Mouse (Mus musculus): ENCODE results near the gene Slc29a1.

Gene Slc29a1

DNA sequence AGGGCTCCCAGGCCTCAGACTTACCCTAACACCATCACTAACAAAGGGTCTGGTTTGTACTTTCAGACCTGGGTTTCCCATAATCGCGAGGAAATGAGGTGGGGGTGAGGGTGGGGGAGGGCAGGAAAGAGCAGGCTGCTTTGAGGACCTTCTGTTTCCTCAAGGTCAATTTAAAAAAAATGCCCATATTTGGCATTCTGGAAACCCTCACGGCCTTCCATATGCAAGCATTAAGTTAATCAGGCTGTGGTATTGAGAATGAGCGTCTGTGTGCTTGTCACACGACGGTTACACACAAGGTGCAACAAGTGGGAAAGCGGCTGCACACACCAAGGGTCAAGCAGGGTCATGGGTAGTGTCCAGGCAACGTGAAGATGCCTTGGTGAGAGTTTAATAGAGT is 12.6 kb upstream of the Slc29a1 start:
- in situ Hi-C loops (cut with MboI, MseI): no loop called here

DNA sequence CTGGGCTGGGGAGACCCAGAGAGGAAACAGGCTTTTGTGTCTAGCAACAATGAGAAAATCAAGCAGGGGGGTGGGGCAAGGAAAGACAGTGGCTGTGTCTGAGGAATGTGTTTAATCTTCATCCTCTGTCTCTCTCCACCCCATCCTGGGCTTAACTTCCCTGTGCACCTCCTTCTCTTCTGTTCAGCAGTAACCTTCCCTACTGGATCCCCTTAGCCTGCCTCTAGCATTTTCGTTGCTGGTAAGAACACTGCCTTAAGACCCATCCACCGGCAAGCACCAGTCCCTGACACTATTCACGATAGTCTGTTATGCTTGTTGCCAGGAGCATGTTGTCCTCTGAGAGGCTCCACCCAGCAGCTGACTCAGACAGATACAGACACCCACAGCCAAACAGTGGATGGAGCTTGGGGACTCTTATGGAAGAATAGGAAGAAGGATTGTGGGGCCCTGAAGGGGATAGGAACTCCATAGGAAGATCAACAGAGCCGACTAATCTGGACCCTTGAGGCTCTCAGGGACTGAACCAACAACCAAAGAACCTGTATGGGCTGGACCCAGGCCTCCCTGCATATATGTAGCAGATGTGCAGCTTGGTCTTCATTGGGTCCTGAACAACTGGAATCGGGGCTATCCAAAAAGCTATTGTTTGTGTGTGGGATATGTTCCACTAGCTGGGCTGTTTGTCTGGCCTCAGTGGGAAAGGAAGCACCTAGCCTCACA is 10.9 kb upstream of the Slc29a1 start:
- in situ Hi-C loops (cut with MboI, MseI): no loop called here

DNA sequence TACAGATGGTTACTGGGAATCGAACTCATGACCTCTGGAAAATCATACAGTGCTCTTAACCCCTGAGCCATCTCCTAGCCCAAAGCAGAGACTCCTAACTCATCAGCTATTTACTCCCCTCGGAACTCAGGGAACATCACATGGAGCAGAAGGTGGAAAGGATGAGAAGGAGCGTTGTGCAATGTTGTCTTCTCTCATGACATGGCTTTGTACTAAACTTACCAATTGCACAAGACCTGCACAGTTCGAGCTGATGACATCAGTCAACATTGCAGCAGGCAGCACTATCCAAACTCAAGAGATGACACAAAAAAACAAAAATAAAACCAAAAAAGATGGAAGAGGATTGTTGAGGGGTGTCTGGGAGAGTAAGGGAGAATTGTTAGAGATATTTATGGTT is 9.0 kb upstream of the Slc29a1 start:
- in situ Hi-C loops (cut with MboI, MseI): loop anchor here (10.0 kb wide), 1 partner anchor 1124 kb away; no protein-coding TSS in a partner anchor

DNA sequence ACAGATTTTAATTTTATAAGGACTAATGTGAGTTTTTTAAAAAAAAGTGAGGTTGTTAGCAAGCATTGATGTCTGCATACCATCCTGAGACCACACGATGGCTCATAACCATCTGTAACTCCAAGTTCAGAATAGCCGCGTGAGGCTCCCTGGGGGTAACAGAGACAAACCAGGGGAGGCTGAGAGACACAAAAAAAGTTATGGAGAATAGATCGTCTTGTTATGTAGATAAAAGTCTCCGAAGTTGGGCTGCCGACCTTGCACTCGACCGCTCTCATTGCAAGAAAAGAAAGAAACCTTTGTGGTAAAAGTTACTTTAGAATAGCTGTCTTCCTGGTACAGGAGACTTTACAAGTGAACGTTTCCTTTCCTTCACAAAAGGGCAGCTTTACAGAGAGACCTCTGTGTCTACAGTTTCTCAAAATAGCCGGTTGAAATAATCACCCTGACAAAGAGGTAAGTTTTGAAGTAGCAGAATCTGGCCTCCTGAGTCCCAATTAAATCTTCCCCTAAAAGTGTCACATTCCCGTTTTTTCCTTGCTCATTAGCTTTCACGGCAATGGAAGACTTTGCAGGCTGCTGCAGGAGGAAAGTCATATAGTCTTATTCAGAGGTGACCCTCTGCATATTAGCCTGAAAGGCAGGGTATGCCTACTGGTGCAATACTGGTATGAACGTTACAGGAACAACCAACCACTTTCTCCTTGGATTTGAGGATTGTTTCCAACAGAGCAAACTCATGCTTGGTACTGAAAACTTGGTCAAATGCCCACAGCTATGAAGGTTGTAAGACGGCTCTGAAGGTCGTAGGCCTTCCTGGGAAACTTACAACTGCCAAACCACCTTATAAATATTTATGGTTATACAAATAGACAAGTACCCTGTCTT is 7.8 kb upstream of the Slc29a1 start:
- in situ Hi-C loops (cut with MboI, MseI): loop anchor here (10.0 kb wide), 1 partner anchor 1122 kb away; no protein-coding TSS in a partner anchor

DNA sequence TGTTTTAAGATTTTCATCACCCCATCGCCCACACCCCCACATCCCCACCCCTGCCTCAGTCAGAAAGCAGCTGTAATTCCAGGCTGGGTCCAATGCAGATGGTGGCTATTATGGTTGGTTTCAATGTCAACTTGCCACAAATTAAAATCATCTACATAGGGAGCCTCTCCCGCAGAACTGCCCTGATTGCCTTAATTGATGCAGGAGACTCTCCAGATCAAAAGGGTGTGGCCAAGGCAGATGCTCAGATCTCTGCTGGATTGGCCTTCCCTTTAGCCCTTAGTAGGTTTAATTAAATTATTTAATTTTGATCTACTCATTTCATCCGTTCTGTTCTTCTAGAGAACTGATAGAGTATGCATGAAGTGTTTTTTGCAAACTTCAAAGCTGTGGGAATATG is 3.6 kb upstream of the Slc29a1 start:
- in situ Hi-C loops (cut with MboI, MseI): loop anchor here (10.0 kb wide), 1 partner anchor 1118 kb away; no protein-coding TSS in a partner anchor

DNA sequence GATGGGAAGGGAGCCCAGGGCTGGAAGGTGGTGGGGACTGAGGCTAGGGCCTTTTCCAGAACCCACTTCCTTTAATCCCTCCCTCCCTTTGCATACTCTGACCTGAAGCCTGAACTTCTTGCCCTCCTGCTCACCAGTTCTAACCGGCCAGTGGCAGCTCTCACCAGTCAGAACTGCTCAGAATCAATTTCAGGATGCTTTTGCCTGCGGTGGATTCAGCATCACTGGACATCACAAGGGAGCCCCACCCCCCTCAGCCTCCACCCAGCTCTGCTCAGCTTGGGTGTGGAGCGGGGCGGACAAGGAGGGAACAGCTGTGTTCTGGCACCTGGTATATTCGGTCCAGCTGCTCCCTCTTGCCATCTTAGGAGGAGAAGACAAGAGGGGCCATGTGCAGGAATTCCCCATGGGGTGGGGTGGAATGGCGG is 2.5 kb upstream of the Slc29a1 start, which contains the start of gene Mymx:
Gene Mymx, minus strand, starts transcription at position 226 of the 428 bp plus-strand sequence.
- in situ Hi-C loops (cut with MboI, MseI): loop anchor here (10.0 kb wide), 1 partner anchor 1117 kb away; no protein-coding TSS in a partner anchor

DNA sequence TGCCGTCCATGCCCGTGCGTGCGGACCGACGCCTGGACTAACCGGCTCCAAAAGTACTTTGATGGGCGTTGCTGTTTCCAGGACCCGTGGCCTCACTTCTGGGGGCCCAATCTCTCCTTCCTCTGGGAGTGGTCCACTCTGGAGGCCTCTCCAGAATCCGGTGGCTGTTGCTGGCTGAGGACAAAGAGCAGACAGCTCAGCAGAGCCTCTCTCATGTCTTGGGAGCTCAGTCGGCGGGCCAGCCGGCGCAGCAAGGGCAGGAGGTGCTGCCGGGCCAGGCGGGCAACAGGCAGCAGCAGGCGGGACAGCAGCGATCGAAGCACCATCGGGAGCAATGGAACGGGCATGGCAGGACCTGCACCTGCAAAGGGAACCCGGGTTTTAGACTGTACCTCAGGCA is 1.9 kb upstream of the Slc29a1 start:
- in situ Hi-C loops (cut with MboI, MseI): loop anchor here (10.0 kb wide), 1 partner anchor 1117 kb away; no protein-coding TSS in a partner anchor

DNA sequence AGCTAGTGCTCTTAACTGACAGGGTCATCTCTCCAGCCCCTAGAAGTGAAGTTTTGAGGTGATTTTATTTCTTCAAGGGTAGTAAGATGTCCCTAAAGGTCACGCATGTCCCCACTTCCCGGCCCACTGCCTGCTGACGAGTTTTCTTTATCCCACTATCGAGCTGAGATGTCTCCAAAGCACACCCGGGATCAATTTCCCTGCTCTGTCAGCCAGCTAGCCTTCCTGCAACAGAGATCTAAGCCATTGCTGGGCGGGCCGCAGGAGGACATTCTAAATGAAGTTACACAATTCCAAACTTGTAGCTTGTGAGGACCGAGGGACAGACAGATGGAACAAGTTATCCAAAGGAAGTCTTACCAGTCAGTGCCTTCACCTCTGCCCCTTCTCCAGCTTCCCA is 861 bp upstream of the Slc29a1 start:
- in situ Hi-C loops (cut with MboI, MseI): loop anchor here (10.0 kb wide), 1 partner anchor 1115 kb away; no protein-coding TSS in a partner anchor

DNA sequence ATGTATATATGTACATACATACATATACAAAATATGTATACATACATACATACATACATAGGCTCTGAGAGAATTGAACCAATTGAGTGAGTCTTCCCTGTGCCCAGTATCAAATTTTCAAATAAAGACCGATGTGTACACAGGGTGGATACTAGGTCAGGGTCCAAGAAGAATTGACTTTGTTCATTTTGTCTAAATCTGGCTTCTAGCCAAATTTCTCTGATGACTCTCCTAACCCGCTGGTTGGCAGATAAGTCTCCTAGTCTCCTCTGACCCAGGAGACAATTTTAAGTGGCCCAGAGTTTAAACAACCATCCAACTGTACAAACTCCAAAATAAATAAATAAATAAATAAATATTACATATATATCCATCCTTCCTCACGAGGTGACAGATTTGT is 515 bp downstream of the Slc29a1 start:
- in situ Hi-C loops (cut with MboI, MseI): no loop called here

DNA sequence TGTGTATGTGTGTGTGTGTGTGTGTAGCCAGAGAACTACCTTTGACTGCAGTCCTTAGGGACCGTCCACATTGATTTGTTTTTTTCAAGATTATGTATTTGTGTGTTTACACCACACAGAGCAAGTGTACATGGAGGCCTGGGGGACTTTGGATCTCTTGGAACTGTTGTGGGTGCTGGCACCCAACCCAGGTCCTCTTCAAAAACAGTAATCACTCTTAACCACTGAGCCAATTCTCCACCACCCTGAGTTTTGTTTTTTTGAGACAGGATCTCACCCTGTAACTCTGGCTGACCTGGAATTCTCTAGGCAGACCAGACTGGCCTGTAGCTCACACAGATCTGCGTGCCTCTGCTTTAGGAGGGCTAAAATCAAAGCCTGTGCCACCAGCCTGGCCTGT is 1.0 kb downstream of the Slc29a1 start:
- in situ Hi-C loops (cut with MboI, MseI): no loop called here

DNA sequence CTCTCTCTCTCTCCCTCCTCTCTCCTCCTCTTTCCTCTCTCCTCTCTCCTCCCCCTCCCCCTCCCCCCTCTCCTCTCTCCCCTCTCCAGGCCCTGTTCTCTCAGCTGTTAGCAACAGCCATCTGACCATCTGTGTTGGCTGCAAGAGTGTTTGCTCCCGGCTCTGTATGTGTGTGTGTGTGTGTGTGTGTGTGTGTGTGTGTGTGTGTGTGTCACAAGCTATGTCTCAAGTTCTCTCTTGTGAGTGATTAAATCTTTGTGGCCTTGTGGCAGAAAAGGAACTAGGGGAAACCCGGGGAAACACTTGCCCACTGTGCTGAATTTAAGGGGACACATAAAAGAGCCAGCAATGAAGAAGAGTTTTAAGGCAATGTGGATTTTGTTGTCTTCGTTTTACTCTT is 1.6 kb downstream of the Slc29a1 start:
- in situ Hi-C loops (cut with MboI, MseI): no loop called here

DNA sequence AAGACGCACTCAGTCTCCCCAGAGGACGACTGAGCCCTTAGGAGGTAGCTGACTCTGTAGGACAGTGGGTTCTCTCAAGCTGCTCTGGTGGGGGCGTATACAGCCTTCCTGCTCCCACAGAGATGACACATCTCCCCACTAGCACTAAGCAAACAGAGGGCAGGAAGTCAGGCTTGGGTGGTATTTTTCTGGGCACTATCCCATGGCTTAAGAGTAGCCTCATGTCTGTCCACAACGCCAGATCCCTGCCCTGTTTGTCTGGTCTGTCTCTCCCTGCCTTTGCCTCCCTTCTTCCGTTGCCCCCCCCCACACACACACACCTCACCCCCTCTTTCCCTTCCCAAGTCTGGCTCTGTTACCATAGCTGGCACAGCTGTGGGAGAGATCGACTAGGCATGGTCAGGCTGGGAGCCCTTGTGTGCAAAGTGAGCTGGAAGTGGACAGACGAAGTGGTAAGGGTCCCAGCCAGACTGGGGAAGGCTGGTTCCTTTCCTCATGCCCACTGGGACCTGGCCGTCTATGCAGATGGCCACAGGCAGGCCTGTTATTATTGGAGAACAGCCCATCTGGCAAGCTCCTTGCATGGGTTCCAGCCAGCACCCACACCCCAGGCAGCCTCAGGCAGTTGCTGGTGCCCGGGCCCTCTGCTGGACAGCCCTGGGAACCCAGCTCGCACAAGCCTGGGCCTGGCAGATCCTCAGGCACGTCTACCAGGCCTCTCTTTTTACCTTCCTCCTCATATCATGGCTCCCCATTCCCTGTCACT is 2.6 kb downstream of the Slc29a1 start:
- in situ Hi-C loops (cut with MboI, MseI): no loop called here

DNA sequence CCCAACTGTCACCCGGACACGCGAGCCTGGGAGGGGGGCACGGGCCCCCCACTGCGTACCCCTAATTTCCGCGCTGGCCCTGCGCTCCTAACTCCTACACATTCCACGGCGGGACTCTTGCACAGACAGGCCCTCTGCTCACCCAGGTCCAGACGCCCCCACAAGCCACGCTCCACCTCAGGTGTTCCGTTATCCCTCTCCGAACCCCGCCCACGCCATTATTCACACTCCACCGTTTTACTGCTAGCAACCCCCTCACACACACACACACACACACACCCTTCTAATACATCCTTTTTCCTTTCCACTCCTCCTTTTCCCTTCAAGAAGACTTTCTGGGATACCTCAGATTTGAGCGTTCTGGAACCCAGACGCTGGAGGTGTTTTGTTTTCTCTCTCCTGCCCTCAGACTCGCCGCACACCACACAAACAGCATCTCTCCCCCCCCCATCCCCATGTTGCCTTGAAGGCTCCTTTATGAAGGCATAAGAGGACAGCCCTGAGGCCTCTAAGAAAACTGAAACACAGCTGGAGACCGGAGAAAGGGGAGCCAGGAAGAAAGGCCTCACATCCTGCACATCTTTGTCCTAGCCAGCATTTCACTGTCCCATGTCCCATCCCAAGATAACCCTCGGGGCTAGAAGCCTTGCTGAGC is 3.5 kb downstream of the Slc29a1 start:
- in situ Hi-C loops (cut with MboI, MseI): no loop called here

DNA sequence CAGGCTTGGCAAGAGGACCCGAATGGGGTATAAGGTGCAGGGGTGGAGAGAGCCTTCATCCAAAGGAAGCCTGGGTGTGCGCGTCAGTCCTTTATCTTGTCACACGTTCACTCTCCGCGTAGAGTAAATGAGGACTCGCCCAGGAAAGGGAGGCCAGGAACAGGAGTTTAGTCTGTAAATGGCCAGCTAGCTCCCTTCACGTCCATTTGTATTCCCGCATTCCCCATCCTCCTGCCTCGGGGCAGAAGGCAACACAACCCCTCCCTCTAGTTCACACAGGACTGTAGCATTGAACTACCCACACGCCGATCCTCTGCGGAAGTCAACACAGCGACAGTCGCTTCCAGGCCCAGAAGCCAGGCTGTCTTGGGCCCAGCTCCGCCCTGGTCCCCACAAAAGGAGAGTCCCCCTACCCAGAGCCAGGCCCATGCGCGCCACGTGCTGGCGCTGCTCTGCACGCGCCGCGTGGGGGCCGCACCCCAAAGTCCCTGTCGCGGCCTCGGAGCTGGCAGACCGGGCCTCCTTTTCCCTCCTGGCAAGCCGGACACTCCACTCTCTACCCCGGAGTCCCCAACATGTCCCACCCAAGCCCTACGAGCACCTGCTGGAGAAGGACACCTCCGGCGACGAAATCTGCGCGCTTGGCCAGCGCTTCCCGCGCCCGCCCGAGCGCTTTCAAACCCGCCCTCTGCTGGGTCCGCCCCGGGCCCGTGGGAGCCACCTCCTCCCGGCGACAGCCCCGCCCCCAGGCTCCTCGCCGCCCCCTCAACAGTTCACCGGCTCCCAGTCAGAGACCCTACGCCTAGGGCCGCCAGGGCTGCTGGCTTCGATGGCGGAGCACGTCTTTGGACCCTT is 4.3 kb downstream of the Slc29a1 start:
- in situ Hi-C loops (cut with MboI, MseI): loop anchor here (5.0 kb wide), 1 partner anchor 42 kb away; no protein-coding TSS in a partner anchor

DNA sequence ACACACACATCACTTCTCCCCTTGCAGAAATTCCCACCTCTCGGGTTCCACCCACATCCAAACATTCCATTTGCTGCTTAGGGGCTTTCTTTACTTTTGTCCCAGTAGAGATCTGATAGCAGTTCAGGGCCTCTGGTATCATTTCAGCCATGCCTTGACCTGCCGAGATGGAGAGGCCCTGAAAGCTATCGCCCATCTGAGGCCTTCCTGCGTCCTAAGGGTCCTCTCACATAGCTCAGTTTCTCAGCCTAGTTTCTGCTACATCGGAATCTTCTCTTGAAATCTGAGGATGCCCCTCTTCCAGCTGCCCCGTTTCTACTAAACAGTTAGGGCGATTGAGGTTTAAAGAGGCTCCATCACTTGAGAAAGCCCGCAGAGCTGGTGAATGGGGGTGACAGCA is 5.2 kb downstream of the Slc29a1 start:
- in situ Hi-C loops (cut with MboI, MseI): loop anchor here (5.0 kb wide), 1 partner anchor 43 kb away; no protein-coding TSS in a partner anchor

DNA sequence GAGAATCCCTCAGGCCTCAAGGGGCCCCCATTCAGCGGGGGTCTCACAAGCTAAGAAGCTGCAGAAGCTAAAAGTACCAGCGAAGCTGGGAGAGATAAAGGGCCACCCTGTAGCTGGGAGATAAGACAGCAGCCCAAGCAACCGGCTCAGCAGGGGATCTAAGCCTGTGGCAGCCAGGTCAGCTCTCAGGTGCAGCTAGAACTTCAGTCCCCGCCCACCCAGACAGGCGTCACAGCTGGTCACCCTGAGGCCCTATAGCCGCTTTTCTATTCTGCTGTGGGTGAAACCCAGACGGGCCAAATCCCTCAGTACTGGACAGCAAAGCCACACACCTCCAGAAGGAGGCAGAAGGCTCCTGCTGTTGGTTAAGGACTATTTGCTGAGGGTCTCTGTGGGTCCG is 5.9 kb downstream of the Slc29a1 start:
- in situ Hi-C loops (cut with MboI, MseI): loop anchor here (5.0 kb wide), 1 partner anchor 44 kb away; no protein-coding TSS in a partner anchor

DNA sequence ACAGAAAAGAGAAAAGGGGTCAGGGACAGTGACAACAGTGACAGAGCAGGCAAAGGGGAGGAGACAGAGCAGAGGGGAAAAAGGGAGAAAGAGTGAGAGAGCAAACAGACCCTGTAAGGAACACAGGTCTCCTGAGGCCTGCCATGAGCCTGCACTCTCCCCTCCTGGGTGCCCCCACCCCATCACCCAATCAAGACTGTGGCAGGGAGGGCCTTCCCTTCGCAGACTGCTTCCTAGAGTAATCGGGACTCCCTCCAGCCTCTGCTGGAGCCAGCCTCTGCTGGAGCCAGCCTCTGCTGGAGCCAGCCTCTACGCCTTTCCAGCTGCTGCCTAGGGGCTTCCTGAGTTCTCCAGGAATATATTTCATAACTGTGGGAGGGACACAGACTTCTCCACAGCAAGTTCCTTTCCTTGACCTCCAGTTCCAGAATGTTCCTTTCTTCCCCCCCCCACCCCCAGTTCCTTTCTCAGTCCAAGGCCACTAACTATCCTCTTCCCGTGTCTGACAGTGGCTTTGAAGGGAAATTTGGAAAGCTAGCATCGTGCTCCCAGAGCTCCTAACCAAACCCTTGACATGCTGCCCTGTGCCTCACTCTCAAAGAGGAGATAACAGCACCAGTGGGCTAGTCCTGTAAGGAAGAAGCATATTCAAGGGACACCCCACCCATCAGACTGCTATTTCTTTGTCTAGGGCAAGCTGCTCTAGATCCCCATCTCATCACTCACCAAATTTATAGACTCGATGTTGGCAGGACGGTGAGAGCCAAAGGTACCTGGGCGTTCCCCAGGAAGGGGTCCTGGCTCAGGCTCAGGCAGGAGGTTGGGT is 6.6 kb downstream of the Slc29a1 start:
- in situ Hi-C loops (cut with MboI, MseI): loop anchor here (5.0 kb wide), 1 partner anchor 44 kb away; no protein-coding TSS in a partner anchor

DNA sequence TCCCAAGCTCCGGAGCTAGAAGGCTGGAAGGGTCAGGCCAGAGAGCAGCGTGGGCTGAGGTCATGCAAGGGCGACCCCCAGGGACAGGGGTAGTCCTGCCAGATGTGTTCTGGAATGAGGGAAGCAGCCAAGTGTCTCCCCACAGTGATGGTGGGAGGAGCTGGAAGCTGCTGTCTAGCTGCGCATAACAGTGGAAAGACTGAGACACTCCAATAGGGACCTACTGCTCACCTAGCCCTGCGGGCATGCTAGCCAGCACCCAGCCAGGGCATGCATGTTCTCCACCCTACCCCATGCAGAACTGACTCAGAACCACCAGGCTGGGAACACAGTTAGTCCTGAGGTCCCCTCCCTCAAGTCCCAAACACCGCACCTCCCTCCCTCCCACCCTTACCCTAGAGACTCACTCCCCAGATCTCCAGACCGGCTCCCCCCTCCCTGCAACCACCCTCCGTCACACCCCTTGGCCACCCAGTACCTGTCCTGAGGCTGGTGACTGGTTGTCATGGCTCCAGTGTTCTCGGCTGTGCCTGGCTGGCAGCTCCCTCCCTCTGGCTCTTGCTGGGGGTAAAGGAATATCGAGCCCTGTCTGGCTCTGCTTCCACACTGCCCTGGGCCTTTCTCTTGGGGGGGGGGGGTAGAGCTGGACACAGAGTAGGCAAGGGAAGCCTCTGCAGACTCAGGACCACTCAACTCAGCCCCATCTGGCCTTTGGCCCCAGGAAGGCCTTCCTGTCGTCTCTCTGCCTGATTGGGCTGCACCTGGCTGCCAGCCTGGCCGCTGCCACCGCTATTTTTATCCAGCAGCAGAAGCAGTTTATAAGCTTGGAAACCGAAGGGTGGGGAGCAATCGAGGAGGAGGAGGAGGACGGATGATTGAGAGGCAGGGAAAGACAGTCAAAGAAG is 7.5 kb downstream of the Slc29a1 start:
- in situ Hi-C loops (cut with MboI, MseI): loop anchor here (5.0 kb wide), 1 partner anchor 45 kb away; no protein-coding TSS in a partner anchor
